Mouse (Mus musculus) layer of hippocampus, postnatal 36 days (tissue): ENCODE results near the gene Cap2. TPM values are rescaled to one million over a fixed set of nuclear protein-coding genes. Genes with fewer than 3 reads are reported as not detected.

ENCODE experiments used
- DNase-seq, 2 experiments: peaks; one replicate each; pipeline ENCODE4 v3.0.0; 2022
- total RNA-seq, 2 experiments: library from RNA; stranded (reverse); gene quantifications; 2 replicates each; pipeline ENCODE4 v1.2.3; 2021

Cap2 gene
- total RNA-seq = 100 to 1,000 TPM; 207 to 228 TPM

DNA sequence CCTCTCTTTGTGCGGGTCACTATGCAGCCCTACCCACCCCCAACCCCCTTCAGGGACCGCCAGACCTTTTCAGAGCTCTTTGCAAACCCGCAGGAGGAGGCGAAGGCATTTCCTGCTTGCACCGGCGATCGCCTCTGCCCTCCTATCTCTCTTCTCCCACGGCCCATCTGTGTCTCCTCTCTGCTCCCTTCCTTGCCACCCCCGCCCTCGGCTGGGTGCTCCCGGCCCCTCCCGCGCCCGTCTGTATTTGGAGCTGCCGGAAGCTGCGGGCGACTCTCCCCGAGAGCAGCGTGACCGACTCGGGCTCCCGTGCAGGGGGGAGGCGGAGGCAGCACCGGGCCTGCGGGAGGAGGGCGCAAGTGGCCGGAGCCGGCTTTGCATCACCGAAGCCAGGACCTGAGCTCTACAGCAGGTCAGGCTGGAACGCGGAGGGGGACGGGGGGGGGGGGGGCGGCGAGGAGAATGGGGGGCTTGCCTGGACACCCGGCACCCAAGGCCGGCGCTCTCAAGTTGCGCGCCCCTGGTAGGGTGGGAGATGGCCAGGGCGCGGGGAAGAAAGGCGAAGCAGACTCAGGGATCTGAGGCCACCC lies at the start of gene Cap2:
Gene Cap2, plus strand, starts transcription at position 49 of the 590 bp plus-strand sequence.
- peak; percentile 86 to 87 for DNase-seq

GRCm38 (mm10) chr13:46459546-46459945 lies 42.1 kb upstream of the Cap2 start:
- no peak for DNase-seq

DNA sequence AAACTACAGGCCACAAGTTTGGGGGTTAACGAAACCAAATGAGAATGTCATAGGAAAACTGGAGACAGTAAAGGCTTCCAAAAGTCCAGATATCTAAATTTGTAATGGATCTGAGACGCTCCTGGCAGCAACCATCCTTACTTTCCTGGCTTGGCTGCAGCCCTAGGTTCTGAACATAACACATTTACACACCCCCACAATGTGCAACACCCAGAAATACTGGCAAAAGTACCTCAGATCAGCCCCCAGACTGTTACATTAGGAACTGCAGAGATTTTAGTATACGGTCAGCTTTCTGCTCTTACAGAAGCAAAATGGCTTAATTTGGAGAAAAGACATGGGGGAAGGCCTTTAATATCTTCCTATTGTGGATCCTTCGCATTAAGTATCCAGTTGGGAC lies 39.4 kb upstream of the Cap2 start:
- DNase-seq = no peak

GRCm38 (mm10) chr13:46463764-46464163 lies 37.9 kb upstream of the Cap2 start:
- DNase-seq = peak in 1 of 2 experiments; percentile 9

DNA sequence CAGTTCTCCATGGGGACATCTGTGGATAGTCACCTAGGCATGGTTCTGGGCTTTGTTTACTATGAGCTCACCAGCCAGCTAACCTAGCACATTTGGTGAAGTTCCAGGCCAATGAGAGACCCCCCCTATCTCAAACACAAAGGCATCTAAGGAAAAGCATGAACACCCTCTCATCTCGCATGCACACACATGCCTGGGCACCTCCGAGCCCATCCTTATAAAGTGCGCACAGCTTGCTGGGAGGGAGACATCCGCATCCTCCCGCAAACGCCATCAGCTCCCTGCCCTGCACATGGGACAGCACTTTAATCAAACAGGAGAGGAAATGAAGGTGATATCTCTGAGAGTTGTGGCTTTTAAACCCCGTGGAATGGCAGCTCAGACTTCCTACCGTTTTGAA lies 33.4 kb upstream of the Cap2 start:
- no peak for DNase-seq

DNA sequence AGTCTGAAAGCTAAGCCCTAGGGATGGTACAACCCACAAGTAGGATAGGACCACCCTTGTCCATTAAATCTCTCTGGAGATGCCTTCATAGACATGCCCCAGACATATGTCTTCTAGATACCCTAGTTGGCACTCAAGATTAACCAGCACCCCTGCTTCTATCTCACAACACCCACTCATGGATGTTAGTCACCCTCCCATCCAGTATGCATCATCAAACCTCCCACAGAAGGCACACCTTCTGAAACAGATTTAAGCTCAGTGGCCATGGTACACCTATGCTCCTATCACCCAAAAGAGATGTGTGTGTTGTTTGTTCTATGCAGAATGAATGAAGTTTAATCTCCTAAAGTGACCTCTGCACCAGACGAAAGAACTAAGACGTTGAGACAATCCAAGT lies 32.1 kb upstream of the Cap2 start:
- no peak for DNase-seq

GRCm38 (mm10) chr13:46481271-46481670 lies 20.4 kb upstream of the Cap2 start:
- DNase-seq = no peak

DNA sequence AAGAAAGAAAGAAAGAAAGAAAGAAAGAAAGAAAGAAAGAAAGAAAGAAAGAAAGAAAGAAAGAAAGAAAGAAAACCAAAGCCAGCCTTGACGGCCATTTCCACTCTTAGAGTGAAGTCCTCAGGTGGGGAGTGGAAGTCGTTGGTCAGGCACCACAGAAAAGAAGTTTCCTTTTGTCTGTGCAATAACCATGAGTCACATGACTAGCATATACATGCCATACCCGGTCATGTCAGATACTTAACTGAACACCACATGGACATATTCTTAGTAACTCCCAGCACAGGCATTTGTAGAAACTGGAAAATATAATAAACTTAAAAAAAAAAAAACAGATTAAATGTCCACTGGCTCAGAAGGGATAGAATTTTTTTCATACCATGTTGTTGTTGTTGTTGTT lies 16.0 kb upstream of the Cap2 start:
- no peak for DNase-seq

DNA sequence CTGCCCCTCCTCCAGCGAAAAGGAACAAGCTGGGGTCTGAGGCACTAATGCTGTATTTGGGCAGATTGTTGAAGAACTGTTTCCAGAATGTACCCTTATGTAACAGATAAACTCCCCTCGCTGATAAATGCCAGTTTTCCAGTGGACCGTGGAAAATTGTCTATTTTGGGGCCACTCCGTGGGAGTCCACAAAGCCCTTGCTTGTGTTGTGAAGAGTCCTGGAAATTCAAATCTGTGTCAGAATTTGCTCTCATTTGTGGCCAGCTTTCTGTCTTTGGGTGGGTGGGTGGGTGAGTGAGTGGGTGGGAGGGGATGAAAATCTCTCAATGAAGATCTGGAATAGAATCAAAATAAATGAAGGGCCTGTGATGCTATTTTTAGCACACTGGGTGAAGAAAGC lies 13.5 kb upstream of the Cap2 start:
- no peak for DNase-seq

DNA sequence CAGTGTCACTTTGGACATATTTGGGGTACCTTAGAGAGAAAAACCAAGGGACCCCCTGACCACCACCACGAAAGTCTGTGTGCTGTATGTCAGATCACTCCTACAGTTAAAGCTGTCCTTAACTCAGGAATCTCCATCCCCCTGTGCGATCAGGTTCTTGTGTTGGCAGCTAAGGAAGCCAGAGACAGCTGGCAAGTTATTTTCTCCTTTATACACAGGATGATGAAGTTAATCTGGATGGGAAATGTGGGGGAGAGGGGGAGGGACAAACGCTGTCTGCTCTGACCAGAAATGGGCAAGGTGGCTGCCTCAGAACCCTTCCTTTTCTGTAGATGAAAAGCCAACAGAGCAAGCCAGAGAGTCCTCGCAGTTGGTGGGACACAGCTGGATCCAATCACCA lies 11.0 kb upstream of the Cap2 start:
- no peak for DNase-seq

DNA sequence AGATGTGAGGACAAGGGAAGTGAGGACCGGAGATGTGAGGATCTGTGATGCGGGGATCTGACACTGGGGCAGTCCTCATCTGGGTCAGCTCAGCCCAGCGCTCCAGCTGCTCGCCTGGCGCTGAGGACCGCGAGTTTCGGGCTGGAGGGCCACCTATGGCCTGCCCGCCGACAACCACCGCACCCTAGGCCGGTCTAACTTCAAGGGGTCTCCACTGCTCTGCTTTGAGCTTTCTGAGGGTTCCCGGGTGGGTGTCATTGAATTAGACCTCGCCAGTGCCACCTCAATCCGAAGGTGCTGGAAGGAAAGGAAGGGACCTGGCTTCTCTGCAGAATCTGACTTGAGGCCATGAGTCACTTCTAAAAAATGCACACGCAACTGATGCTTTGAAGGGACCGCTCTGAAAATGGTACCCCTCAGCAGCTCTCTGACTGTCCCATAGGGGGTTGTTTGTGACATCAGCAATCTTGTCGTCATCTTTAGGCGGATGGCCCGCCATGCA lies 793 bp downstream of the Cap2 start:
- DNase-seq = peak; percentile 32 to 33

DNA sequence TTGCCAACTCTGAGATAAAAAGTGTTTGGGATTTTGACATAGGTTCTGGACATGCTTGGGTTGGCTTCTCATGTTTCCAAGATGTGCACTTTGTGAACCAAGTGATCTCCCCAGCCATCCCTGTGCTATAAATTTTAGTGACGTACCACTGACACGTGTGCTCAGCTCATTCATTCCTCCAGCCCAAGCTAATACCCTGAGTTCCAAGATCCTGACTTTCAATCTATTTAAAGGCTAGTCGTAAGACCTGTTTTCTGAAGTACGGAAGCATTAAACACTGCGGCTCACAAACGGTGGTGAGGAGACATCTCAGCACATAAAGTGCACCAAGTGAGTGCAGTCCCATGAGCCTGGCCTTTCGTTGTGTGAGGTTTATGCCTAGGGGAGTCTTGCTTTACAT lies 6.3 kb downstream of the Cap2 start:
- DNase-seq = no peak

- no peak for DNase-seq
Measured at GRCm38 (mm10) chr13:46508823-46509222, 7.2 kb downstream of the Cap2 start.

DNA sequence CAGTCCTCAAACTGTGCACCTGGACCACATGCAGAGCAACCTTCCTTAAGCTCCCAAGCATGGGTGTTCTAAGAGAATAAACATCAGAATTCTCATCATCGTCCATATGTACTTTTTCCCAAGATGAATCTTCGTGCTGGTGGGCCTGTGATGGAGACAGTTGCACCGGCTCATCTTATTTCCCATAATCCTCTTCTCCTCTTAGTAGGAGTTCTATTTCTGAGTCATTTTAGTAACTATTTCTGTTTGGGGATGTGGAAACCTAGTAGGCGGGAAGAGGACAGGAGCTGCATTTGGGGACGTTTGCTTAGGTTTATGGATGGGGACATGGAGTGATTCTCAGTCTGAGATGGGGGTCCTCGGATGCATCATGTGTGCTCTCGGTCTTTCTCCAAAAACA lies 8.8 kb downstream of the Cap2 start:
- DNase-seq = no peak

- DNase-seq = no peak
Measured at GRCm38 (mm10) chr13:46514484-46514883, 12.8 kb downstream of the Cap2 start.

DNA sequence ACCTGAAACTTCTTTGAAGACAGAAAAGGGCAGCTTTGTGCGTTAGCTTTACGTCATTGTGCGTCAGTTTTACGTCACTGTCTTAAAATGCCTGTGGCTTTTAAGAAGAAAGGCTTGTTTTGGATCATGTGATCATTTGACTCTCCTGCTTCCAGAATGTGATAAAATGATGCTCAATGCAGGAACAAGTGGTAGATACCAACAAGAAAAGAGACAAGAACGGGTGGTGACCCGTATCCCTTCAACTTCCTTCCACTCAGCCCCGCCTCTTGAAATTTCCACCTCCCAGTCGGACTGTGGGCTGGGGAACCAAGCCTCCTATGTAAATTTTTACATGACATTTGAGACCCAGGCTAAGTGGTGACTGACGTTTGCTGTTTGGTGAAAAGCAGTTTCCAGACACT lies 13.5 kb downstream of the Cap2 start:
- DNase-seq = no peak

DNA sequence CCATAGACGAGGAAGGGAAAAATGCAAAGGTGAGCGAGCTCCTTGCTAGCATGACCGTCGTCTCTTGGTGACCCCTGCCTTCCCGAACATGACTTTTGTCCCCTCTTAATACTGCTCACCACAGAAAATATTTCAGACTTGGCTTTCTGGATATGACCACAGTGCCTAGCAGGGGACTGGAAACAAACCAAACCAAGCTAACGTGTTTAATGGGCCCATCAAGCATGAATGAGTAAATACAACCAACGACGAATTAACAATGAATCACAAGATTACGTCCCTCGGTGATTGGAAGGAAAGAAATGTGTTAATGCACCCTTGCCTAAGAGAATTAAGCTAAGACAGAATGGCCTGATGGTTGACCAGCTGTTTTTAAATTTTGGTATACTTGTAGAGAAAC lies 13.9 kb downstream of the Cap2 start:
- no peak for DNase-seq

- DNase-seq = no peak
Measured at GRCm38 (mm10) chr13:46516183-46516582, 14.5 kb downstream of the Cap2 start.

DNA sequence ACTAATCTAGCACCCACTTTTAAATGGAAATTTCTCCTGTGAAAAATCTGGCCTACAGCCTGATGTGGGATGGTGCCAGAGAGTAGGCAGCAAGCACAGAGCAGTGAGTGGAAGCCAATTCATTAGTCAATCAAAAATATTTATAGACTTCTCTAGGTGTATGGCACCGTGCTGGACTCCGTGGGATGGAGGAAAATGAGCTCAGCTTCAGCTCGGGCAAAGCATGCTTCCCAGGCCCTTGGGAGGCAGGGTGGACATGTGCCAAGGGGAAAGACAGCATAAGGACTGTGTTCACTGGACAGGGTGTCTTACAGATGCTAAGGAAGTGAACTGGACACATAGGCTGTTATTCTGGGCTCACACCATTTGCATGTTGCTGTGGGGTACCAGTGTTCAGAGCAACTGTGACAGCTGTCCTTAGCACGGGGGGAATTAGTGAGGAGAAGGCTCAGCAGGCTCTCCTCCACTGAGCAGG lies 15.6 kb downstream of the Cap2 start:
- DNase-seq = peak; percentile 73 to 81

DNA sequence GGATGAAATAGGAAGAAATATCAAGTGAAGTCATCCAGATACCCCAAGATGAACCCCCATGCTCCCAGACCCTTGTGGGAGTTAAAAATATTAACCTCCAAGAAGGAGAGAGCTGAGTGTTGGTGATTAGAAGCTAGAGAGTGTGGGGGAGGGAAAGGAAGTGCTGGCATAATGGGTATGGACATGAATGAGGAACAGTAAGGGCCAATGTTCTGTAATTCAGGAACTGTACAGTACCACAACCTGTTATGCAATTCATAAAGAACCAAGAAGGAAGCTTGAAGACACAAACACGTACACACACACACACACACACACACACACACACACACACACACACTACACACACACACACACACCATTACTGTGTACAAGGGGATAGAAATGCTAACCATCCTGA lies 19.8 kb downstream of the Cap2 start:
- no peak for DNase-seq

DNA sequence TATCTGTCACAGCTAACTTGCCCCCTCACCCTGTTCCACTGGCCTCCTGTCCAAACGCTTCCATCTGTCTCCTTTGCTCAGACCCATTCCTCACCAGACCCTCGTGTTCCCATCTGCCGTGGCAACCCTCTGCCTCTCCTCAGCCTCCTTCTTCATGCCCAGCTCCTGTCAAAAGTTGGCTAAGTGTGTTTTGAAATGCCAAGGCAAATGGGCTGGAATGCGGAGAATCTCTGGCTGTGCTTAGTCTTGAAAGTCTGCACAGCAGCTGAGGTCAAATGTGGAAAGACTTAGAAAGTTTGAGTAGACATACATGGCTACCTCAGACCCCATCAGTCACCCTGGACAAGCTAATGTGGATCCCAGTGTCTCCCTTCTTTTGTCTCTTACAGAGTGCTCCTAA lies 21.1 kb downstream of the Cap2 start:
- no peak for DNase-seq

DNA sequence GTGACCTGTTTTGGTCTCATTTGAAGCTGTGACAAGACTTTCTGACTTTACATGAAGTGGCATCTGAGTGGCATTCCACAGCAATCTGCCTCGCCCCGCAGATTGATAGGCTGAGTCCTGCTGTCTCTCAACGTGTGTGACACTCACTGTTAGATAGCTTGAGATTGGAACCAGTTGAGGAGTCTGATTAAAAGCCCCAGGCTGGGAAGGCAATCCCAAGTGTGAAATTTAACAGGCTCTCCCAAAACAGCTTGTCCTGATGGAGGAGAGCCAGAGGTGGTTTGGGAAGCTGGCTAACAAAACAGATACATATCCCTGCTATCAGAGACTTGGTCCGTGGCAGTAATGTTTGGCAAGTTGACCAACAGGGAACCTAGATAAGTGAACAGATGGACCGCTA lies 21.6 kb downstream of the Cap2 start:
- DNase-seq = peak in 1 of 2 experiments; percentile 17

GRCm38 (mm10) chr13:46523712-46524111 lies 22.1 kb downstream of the Cap2 start:
- DNase-seq = no peak

GRCm38 (mm10) chr13:46525295-46526255 lies 23.9 kb downstream of the Cap2 start:
- DNase-seq = no peak
